Mouse (Mus musculus) liver, embryonic 14.5 days (tissue): ENCODE measurements around the gene Zic1. TPM values are rescaled to one million over a fixed set of nuclear protein-coding genes. Genes with fewer than 3 reads are reported as not detected.

ENCODE experiments used
- ATAC-seq: fragments of 200-750 bp; cut with Nextera tagmentation; 2 replicates; pipeline ENCODE4 v1.8.0; 2017; ENCODE audit warnings: moderate number of reproducible peaks, mild to moderate bottlenecking, moderate library complexity; ENCODE audit not compliant: insufficient read depth
- DNase-seq, 3 experiments: peaks; one replicate each; pipeline ENCODE4 v3.0.0-alpha.2; 2012 to 2013; ENCODE audit warnings: low read depth in 3 of 3, low spot score in 3 of 3
- H3K27ac ChIP-seq: fragments of 300-500 bp; sonication (generic); 2 replicates; pipeline ENCODE4 v1.5.1; 2014; ENCODE audit warnings: moderate library complexity, mild to moderate bottlenecking, control low read depth, inconsistent platforms
- H3K27me3 ChIP-seq: fragments of 300-500 bp; sonication (generic); 2 replicates; pipeline ENCODE4 v1.6.1; 2014; ENCODE audit warnings: mild to moderate bottlenecking, low read length, moderate library complexity; ENCODE audit not compliant: control insufficient read depth, insufficient read depth
- H3K36me3 ChIP-seq: fragments of 300-500 bp; sonication (generic); replicated peaks from 2 replicates; pipeline ENCODE4 v1.6.1; 2014; ENCODE audit warnings: low read depth; ENCODE audit not compliant: control insufficient read depth, insufficient read depth
- H3K4me1 ChIP-seq, 2 experiments: fragments of 200-500 bp in 1 of 2; fragments of 300-500 bp in 1 of 2; sonication (generic) in 1 of 2; replicated peaks; 2 replicates each; pipeline ENCODE4 v1.6.1; 2012 to 2014; ENCODE audit warnings: antibody characterized with exemption in 1 of 2, inconsistent platforms in 1 of 2, low read length in 1 of 2; ENCODE audit not compliant: control insufficient read depth in 2 of 2, insufficient read depth in 2 of 2
- H3K4me2 ChIP-seq: fragments of 300-500 bp; sonication (generic); 2 replicates; pipeline ENCODE4 v1.6.1; 2014; ENCODE audit warnings: low read depth, mild to moderate bottlenecking, control low read depth, moderate library complexity
- H3K4me3 ChIP-seq, 2 experiments: fragments of 200-500 bp in 1 of 2; fragments of 300-500 bp in 1 of 2; sonication (generic) in 1 of 2; 2 replicates each; pipeline ENCODE4 v1.5.1; 2012 to 2014; ENCODE audit warnings: low read depth in 2 of 2, low read length in 2 of 2, mild to moderate bottlenecking in 2 of 2, control low read depth in 1 of 2, inconsistent platforms in 1 of 2, moderate library complexity in 1 of 2; ENCODE audit not compliant: insufficient read depth in 1 of 2
- H3K9ac ChIP-seq: fragments of 300-500 bp; sonication (generic); replicated peaks from 2 replicates; pipeline ENCODE4 v1.6.1; 2014; ENCODE audit warnings: mild to moderate bottlenecking, control low read depth, moderate library complexity
- H3K9me3 ChIP-seq: fragments of 300-500 bp; sonication (generic); 2 replicates; pipeline ENCODE4 v1.6.1; 2016; ENCODE audit warnings: low read length, mixed read lengths; ENCODE audit not compliant: control insufficient read depth
- CTCF ChIP-seq: IDR thresholded peaks from 2 replicates; pipeline ENCODE4 v1.5.1; 2016; ENCODE audit warnings: antibody characterized with exemption, low read depth, control low read depth
- EP300 ChIP-seq: IDR thresholded peaks from 2 replicates; pipeline ENCODE4 v1.6.1; 2016; ENCODE audit warnings: antibody characterized with exemption, low read depth
- WGBS: fragments of 180-500 bp; shearing (Covaris S2); extraction: QIAGEN DNeasy Blood & Tissue Kit; methylation state at CpG from one replicate; pipeline ENCODE4 v1.1.7; 2014; ENCODE audit not compliant: insufficient replicate concordance; 5-methylcytosine and 5-hydroxymethylcytosine counted together
- polyA plus RNA-seq, 2 experiments: library from polyadenylated mRNA; depleted of rRNA in 1 of 2; stranded (reverse) in 1 of 2; unstranded in 1 of 2; fragments of >200 nt; fragmentation: Nextera tagmentation in 1 of 2; extraction: Ambion mirVana in 1 of 2; gene quantifications; 2 replicates each; pipeline versions ENCODE4 v1.2.1 to v1.2.3; 2012 to 2014

Gene Zic1
- polyA plus RNA-seq, 2 experiments = 0.07 TPM; not detected in 1

GRCm38 (mm10) chr9:91377036-91377872 is 11.6 kb upstream of the Zic1 start:
- WGBS = 5% methylated on average over 14 of the region's 14 CpGs

GRCm38 (mm10) chr9:91374665-91375064 is 9.1 kb upstream of the Zic1 start:
- Histone ChIP-seq H3K27ac (no peak overlapping the region), H3K9ac (no peak overlapping the region), H3K4me3 (no peak overlapping the region), H3K9me3 (no peaks in the 10 kb centered on the region), H3K27me3 (peaks cover 72% of the 10 kb centered on the region), H3K36me3 (no peaks in the 10 kb centered on the region), H3K4me2 (no peak overlapping the region), H3K4me1 (no peaks in the 10 kb centered on the region)
- DNase-seq (no peak), ATAC-seq (no peak)
- WGBS = 7% methylated on average over 4 of the region's 4 CpGs
- TF ChIP-seq EP300 = no peak
- TF ChIP-seq CTCF = no peak

More at GRCm38 (mm10) chr9:91377036-91377872, 11.6 kb upstream of the Zic1 start:
- Histone ChIP-seq H3K27me3 (peaks cover 74% of the 10 kb centered on the region), H3K27ac (no peak overlapping the region), H3K9me3 (no peaks in the 10 kb centered on the region), H3K4me2 (no peak overlapping the region), H3K4me1 (no peaks in the 10 kb centered on the region), H3K4me3 (no peak overlapping the region), H3K9ac (no peak overlapping the region), H3K36me3 (no peaks in the 10 kb centered on the region)
- TF ChIP-seq EP300 (no peak), CTCF (no peak)
- ATAC-seq (no peak), DNase-seq (no peak)

- Histone ChIP-seq H3K27ac (no peak overlapping the region), H3K36me3 (no peaks in the 10 kb centered on the region), H3K9ac (no peak overlapping the region), H3K4me2 (no peak overlapping the region), H3K27me3 (peaks cover 72% of the 10 kb centered on the region), H3K9me3 (no peaks in the 10 kb centered on the region), H3K4me3 (no peak overlapping the region), H3K4me1 (no peaks in the 10 kb centered on the region)
- DNase-seq (no peak), ATAC-seq (no peak)
- whole genome bisulfite sequencing = 24% methylated on average over 3 of the region's 3 CpGs
- TF ChIP-seq EP300 = no peak
- no peak for TF ChIP-seq CTCF
Observed at GRCm38 (mm10) chr9:91373811-91374575, 8.4 kb upstream of the Zic1 start.

GRCm38 (mm10) chr9:91371608-91372007 is 6.0 kb upstream of the Zic1 start:
- Histone ChIP-seq H3K4me1 (no peaks in the 10 kb centered on the region), H3K4me3 (no peak overlapping the region), H3K27ac (no peak overlapping the region), H3K27me3 (peaks cover 73% of the 10 kb centered on the region), H3K4me2 (no peak overlapping the region), H3K36me3 (no peaks in the 10 kb centered on the region), H3K9ac (no peak overlapping the region), H3K9me3 (no peaks in the 10 kb centered on the region)
- WGBS = 10% methylated on average over 4 of the region's 4 CpGs
- ATAC-seq (no peak), DNase-seq (no peak)
- TF ChIP-seq CTCF (no peak), EP300 (no peak)

GRCm38 (mm10) chr9:91371011-91371410 is 5.4 kb upstream of the Zic1 start:
- no peaks in the 10 kb centered on the region for H3K4me1 ChIP-seq
- no peak for TF ChIP-seq CTCF
- TF ChIP-seq EP300 = no peak
- DNase-seq (no peak), ATAC-seq (no peak)
- no peak overlapping the region for H3K9ac ChIP-seq
- H3K9me3 ChIP-seq = no peaks in the 10 kb centered on the region
- H3K4me3 ChIP-seq = no peak overlapping the region
- peaks cover 72% of the 10 kb centered on the region for H3K27me3 ChIP-seq
- H3K36me3 ChIP-seq = no peaks in the 10 kb centered on the region
- no peak overlapping the region for H3K4me2 ChIP-seq
- H3K27ac ChIP-seq = no peak overlapping the region
